Mouse (Mus musculus): ENCODE data around the gene Lfng.

Lfng gene

DNA sequence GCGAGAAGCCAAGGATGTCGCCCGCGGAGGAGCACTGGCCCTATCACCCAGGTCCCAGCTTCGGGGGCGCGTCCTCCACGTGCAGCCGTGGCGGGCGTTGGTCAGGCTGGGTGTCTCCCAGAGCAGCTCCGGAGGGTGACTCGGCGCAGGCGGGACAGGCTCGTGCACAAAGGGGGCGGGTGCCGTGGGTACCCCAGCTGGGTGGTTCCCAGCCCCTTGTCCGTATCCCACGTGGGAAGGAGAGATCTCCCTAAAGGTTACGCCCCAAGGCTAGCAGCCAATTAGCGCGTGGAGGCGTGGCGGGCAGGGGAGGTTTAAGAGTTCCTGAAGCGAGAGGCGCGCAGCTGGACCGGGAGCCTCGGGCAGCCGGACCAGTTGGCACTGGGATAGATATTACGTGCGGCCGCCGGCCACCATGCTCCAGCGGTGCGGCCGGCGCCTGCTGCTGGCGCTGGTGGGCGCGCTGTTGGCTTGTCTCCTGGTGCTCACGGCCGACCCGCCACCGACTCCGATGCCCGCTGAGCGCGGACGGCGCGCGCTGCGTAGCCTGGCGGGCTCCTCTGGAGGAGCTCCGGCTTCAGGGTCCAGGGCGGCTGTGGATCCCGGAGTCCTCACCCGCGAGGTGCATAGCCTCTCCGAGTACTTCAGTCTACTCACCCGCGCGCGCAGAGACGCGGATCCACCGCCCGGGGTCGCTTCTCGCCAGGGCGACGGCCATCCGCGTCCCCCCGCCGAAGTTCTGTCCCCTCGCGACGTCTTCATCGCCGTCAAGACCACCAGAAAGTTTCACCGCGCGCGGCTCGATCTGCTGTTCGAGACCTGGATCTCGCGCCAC is at the start of gene Lfng:
Gene Lfng, plus strand, starts transcription at position 320 of the 835 bp plus-strand sequence.
- peak; percentile 85 for DNase-seq (ENCODE audit: low read depth)

DNA sequence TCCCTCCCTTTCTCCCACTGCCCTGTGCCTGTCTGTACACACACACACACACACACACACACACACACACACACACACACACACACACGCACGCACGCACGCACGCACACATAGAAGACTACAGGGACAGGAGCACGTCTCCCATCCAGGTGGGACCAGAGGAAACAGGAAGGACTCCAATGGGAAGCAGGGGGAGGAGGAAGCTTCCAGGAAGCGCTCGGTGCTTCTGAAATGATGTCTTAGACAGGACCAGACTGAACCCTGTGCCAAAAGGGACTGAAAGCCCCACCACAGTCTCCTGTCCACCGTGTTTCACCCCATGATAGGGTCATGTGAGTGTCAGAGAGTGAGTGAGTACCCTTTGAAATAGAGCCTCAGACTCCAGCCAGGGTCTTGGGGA is 44.5 kb upstream of the Lfng start:
- no peak for DNase-seq (ENCODE audit: low read depth)

DNA sequence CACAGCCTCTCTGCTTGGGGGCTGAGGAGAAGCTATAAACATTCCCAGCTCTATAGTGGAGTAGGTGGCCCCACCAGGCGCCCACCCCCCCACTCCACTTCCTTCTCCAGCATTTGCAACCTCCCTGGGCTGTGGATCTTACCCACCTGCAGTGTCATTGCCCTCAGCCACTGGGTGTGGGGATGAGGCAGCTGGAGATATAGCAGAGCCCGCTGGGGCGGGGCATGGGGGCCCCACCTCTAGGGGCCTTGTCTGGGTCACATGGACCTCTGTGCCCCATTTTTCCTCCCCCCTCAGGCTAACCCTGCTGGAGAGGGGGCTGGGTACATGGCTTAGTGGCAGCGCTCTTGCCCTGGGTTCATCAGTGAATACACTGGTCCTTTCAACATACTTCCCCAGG is 42.2 kb upstream of the Lfng start, which contains the start of gene Grifin:
Gene Grifin, minus strand, starts transcription at position 176 of the 400 bp plus-strand sequence.
- DNase-seq (ENCODE audit: low read depth): no peak

DNA sequence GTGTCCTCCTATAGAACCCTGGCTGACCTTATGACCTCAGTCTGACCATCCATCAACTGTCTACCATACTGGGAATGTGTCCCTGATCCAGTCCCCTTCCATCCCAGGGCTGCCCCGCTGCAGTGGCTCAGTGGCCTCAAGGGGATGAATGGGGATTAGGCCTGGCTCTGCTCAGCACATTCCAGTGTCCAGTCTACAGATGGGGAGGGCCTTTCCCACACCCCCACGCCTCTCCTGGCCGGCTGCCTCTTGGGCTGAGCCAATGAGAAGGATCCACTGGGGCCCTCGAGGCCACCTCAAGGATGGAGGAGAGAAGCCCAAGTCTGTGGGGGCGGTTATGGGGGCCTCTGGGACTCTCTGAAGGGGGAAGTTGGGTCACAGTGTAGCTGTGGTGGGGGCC is 41.7 kb upstream of the Lfng start:
- no peak for DNase-seq (ENCODE audit: low read depth)

DNA sequence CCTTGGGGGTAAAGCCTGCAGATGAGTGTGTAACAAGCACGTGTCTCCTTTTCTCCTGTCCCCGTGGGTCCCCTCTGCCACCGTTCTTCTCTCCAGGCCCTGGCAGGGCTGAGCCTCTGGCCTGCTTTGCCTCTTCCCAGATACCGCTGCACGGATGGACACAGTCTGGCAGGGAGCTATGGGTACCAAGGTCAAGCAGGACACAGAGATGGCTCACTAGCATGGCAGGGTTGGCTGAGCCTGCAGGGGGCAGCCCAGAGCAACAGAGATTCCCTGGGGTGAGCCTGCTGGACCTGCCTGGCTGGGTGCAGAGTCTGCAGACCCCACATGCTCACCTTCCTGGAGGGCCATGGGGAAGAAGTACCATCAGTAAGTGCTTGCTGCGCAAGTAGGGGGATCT is 41.3 kb upstream of the Lfng start:
- peak; percentile 20 for DNase-seq (ENCODE audit: low read depth)

DNA sequence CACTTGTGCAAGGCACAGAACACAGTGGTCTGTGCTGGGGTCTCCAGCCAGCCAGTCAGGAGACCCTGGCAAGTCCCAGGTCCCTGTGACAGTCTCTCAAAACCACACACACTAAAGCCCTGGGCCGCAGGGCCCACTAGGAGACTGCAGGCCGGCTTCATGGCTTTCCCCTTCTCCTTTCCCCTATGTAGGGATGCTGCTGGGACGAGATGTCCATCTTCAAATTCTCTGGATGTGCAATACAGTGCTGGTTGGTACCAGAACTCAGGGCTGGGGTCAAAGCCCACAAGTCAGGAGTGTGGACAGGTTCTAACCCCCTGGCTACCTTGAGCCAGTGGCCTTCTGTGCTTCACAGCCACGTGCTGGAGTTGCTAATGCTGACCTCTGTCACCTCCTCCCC is 40.8 kb upstream of the Lfng start:
- DNase-seq (ENCODE audit: low read depth): no peak

DNA sequence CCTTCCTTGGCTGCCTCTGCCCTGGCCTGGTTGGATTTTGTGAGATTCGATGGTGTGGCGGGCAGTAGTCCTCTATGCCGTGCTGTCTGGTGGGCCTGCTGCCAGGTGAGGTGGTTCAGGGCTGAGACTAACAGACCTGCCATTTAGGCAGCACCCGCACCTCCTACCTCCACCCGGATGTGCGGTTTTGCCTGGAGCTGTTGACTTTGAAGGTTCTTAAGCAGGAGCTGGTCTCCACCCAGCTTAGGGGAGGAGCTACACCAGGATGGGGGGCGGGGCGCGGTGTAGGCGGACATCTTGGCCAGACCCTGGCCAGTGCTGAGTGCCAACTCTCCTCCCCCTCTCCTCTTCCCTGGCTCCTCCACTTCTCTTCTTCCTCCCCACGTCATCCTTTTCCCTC is 39.8 kb upstream of the Lfng start:
- peak; percentile 37 for DNase-seq (ENCODE audit: low read depth)

DNA sequence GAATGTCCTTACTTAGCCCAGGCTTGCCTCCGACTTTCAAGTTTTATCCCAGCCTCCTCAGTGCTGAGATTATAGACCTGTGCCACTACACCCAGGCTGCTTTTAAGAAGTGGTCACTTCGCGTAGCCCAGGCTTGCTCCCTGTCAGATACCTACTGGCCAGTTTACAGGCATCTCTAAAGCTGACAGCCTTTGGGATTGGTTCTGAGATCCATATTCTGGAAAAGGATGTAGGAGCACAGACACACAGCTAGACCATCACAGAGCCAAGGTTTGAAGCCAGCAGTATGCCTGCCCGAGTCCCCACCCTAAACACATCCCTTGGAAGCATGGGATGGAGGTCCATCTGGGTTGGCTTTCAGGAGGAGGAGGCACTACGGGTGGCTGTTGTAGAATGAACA is 39.4 kb upstream of the Lfng start:
- DNase-seq (ENCODE audit: low read depth): no peak

DNA sequence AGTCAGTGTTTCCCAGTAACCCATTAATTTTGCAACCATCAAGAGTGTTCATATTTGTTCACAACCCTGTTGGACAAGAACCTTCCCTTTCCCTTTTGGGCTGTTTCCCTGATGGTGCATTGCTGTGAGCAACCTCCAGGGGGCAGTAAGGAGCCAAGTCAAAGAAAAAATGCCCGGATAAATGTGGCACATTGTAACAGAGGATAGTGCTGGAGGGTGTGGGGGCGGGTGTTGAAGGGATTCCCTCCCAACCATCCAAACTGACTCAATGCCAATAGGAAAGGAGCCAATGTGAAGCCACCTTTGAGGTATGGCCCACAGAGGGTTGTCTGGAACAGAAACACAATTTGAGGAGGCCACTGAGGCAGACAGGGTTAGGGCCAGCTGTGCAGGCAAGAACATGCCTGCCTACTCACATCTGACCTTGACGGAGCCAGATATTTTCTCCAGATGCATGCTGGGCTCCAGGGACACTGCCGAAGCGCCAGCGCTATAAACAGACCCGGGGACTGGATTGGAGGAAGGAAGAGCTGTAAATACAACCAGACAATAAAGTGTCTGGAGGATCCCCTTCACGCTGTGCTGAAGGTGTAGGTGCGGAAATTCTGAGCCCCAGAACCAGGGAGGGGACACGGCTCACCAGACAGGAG is 38.7 kb upstream of the Lfng start:
- peak; percentile 56 for DNase-seq (ENCODE audit: low read depth)

DNA sequence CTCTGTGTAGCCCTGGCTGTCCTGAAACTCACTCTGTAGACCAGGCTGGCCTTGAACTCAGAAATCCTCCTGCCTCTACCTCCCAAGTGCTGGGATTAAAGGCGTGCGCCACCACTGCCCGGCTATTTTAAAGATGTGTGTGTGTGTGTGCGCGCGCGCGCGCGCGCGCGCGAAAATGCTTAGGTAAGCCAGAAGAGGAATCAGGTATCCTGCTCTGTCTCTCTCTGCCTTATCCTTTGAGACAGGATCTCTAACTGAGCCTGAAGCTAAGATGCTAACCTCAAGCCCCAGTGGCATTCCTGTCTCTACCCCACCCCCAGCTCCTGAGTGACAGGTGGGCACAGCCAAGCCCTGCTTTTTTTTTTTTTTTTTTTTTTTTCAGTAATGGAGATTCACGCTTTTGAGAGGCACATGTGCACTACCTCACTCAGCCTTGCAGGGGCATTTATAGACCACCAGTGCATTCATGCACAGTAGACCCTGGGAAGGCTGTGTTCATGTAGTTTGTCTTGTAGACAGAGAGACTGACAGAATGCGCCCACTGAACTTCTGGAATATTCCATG is 38.0 kb upstream of the Lfng start:
- DNase-seq (ENCODE audit: low read depth): no peak

DNA sequence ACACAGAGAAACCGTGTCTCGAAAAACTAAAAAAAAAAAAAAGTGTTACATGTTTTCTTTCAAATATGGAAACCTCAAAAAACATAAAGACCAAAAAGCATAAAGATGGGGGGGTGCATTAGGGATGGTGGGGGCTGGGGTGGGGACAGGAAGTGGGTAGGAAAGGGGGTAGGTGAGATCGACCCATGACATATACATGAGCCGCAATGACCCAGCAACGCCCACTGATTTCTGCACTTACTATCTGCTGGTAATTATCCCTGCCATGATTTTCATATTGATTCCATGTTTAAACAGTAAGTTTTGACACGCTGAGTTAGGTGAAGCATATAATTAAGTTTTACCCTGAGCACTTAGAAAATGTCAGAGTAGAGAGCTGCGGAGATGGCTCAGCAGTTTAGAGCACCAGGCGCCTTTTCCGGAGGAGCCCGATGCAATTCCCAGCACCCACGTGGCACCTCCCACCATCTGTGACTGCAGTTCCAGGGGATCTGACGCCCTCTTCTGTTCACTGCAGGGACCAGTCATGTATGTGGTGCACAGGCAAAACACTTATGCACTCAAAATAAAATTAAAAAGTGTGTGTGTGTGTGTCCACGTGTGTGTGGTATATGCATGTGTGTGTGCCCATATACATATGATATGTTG is 36.8 kb upstream of the Lfng start:
- no peak for DNase-seq (ENCODE audit: low read depth)

DNA sequence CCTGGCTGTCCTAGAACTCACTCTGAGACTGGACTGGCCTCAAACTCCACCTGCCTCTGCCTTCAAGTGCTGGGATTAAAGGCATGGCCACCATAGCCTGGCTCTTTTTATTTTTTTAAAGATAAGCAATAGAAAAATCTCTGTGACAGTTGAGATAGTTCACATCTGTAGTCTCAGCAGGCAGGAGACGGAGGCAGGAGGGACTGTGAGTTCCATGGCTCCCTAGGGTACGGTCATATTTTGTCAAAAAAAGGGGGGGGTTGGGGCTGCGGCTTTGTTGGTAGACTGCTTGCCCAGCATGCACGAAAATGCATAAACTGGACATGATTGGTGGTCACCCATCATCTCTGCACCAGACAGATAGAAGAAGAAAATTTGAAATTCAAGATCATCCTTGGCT is 35.9 kb upstream of the Lfng start:
- no peak for DNase-seq (ENCODE audit: low read depth)

DNA sequence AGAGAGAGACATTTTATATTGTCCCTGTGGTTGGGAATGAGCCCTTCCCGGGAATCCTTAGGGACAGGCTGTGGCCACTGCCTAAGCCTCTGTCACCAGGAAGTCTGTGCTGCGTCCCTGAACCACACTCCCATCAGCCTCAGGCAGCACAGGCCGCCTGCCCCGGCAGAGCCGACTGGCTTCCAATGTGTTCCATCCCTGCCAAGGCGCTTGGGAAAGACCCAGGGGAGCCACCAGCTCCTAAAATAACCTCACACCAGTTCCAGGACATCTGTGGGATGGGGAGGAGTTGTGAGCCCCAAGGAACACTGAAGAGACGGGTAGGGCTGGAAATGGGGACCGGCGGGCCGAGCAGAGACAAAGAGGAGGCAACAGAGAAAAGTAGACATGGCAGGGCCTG is 35.4 kb upstream of the Lfng start:
- no peak for DNase-seq (ENCODE audit: low read depth)

DNA sequence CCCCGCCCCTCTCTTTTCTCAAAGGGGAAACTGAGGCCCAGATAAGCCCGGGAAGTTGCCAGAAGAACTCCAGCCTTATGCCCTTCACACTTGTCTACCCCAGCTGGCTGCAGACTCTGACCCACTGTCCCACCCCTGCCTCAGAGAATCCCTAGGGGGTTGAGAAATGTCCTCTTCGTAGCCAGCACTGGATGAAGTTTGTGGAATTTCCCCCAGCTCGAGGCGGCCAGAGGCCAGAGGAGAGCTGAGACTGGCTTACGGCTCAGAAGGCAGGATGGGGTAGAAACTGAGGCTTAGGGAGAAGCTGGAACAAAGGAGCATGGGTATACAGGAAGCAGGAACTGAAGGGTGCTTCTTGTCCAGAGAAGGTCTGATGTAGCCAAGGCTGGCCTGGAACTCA is 34.5 kb upstream of the Lfng start:
- no peak for DNase-seq (ENCODE audit: low read depth)

DNA sequence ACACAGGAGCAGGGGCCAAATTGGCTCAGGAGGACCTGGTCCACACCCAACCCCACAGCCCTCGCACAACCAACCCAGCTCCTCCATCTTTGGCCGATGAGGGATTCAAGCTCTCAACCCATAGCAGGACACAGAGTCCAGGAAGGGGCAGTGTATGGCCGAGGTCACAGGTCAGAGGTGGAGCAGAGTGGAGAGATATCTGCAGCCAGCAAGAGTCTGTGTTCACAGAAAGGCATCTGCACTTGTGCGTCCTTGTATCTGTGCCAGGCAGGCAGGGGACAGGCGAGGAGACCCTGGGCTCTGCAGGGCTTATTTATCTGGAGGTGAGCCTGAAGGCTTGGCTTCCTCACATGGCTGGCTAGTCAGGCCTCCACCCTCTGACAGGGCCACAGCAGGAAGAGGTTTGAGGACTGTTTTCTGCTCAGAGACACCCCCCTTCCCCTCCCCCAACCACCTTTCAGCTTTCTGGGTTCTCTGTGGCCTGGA is 31.7 kb upstream of the Lfng start:
- DNase-seq (ENCODE audit: low read depth): no peak

DNA sequence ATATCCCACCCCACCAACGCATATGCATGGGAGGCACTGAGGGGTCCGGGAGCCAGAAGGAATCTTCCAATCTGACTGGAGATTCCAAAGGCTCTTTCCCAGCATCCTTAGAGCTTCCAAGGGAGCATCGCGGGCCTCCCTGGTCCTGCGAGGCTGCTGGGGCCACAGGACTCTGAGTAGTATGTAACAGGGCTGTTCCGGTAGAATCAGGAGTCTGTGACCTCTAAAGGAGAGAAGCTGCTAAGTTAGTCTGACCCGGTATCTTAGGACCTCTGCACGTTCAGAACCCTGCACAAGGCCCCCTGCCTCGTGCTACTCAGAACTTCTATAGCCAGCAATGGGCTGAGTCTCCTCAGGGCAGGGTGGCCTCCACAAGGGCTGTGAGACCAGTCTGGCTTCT is 27.9 kb upstream of the Lfng start:
- DNase-seq (ENCODE audit: low read depth): no peak

DNA sequence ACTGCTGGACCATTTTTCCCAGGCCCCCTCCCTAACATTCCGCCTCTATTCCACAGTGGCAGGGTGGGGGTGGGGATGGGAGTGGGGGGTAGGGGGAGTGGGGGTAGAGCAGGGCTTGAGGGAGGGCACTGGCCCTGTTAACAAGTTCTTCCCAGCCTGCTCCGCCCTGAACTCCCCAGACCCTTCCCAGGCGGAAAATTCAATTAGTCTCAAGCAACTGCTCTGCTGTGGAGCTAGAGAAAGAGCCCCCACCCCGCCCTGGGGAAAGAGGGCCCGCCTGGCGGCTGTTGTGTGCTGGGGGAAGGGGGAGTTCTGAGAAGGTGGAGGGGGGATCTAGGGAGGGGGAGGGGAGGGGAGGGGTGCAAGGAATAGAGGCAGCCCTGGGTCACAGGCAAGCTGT is 27.3 kb upstream of the Lfng start:
- DNase-seq (ENCODE audit: low read depth): no peak

DNA sequence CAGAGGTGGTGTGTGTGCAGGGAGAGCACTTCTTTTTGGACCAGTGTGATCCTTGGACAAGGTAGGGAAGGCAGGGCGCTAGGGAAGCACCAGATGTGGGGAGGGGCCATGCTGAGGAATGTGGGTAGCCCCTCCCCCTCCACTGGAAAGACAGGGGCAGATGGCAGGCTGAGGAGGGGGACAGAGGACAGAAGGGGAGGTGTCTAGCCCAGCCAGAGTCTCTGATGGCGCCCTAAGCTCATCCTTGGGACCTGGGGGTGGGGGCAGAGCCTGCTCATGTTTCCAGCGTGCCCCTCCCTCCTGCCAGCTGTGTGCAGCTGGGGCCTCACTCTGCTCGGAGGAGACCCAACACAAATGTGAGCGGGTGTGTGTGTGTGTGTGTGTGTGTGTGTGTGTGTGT is 25.6 kb upstream of the Lfng start:
- DNase-seq (ENCODE audit: low read depth): no peak

DNA sequence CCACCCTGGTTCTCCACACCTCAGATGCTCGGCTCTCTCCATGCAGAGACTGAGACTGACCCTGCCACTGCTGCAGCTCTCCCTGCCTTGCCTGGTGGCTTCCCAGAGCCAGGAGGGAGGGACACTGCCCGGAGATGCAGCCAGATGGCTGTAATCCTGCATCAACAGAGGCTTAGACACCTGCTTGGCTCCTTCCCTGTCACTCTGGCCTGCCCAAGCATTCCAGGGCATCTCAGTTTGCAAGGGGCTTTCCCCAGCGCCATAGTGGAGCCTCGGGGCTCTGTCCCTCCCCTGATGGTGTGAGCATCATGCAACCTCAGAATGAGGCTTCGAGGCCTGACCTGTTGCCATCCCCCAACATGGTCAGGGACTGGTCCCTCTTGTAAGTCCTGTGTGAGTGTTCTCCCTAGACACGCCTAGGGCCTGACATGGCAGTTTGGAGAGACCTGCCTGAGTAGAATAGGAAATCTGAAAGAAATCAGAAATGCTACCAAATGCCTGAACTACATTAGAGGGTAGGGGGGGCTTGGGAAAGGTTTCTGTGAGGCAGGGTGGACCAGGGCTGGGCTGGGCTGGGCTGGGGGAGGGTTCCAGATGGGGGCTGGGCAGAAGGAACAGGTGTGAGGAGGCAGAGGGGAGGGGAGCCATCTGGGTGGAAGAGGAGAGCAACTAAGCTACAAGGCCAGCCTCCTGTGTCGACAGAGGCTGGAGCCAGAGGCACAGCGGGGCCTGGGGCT is 24.0 kb upstream of the Lfng start:
- DNase-seq (ENCODE audit: low read depth): no peak

DNA sequence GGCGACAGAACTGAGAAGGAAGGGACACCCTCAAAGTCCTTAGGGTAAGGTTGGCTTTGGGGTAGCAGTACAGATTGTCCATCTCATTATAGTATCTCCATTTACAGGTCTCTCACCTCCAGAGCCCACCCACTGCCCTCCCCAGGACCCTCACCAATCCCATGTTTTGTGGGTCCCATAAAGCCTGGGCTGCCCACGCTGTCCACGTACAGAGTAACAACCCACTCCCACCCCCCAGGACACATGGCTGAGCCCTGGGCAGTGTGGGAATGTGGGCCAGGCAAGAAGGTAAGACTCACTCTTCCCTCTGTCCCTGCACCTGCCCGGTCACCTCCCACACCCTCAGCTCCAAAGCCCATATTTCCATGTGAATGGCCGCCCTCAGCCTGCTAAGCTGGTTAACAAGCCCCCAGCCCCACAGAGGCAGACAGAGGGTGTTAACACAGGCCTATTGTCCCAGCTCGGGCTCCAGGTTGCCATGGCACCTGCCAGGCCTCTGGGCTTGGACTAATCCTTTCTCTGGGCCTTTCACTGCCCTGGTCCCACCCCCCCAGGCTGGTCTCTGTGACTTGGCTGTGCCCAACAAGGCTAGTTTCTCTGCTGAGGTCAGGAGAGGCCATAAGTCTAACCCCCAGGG is 23.3 kb upstream of the Lfng start:
- no peak for DNase-seq (ENCODE audit: low read depth)

DNA sequence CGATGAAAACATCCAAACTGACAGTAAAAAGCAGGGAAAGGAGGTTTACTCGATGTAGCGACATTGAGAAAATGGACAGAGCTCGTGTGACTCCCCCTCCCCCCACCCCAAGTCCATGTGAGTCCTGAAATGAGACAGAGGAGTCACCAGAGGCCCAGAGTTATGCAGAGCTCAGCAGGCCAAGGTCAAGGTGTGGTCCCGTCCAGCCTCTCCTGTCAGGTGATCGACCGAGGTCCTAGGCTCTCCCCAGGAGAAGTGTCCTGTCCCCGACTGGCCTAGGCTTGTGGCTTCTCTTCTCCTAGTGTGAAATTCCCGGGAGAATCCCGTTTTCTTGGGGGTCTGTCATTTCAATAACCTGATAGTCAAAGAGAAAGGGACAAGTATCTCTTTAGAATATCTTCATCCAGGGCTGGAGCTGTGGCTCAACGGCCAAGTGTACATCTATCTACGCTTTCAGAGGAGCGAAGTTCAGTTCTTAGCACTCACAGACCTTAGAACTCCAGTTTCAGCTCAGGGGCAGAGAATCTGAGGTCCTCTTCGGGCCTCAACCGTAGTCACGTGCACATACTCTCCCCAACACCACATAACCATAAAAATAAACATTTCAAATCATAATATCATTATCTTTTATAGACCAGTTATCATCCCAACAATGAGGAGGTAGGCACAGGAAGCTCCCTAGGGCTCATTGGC is 17.9 kb upstream of the Lfng start:
- no peak for DNase-seq (ENCODE audit: low read depth)
